Mouse (Mus musculus) adrenal gland, postnatal 25 days (tissue): Measurements from ENCODE around the gene BC034090. TPM values are rescaled to one million over a fixed set of nuclear protein-coding genes. Genes with fewer than 3 reads are reported as not detected.

Experiments used
- DNase-seq: peaks from one replicate; pipeline ENCODE4 v3.0.0; 2021; ENCODE audit warnings: mixed read lengths
- total RNA-seq: library from RNA; stranded (reverse); gene quantifications from 2 replicates; pipeline ENCODE4 v1.2.3, GENCODE M21; 2021

The BC034090 gene
- total RNA-seq, 1 experiment from 2014 or later = 35.3 TPM

- no peak for DNase-seq
Observed at GRCm38 (mm10) chr1:155215066-155215764, 29.0 kb downstream of the BC034090 start.

GRCm38 (mm10) chr1:155213912-155214311, 30.3 kb downstream of the BC034090 start:
- DNase-seq = no peak

DNA sequence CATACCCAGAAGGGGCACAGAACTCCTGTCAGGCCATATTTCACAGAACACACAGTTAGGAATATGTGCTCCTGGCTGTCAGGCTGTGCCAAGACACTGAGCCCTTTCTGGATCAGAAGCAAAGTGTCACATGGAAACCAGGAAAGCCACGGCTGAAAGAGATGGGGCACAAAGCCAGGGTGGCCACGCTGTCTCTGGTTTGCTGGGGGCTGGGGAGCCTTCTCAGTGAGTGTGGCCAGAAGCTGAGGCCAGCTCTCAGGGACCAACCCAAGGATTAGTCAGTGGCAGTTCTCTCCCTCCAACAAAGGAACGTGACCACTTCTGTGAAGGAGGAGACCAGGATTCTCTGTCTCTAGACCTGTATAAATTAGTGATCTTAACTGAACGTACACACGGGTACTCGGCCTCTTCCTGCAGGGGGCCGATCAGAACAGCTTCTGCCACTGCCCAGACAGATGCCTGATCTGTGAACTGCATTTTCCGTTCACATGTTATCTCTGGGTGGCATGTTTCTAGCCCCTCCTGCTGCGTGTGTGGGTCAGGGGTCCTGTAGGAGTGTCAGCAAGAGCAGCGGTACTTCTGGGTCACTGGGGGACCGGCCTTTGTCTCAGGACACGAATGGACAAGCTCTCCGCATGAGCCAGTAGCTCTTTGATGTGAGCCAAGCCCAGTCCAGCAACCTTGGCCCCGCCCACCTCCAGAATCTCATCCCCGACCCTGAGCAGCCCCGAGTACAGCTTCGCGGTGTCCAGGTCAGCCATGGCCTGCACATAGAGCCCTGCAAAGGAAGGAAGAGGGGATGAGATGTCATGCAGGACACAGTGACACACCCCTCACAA, 31.1 kb downstream of the BC034090 start:
- DNase-seq = peak; percentile 55

DNA sequence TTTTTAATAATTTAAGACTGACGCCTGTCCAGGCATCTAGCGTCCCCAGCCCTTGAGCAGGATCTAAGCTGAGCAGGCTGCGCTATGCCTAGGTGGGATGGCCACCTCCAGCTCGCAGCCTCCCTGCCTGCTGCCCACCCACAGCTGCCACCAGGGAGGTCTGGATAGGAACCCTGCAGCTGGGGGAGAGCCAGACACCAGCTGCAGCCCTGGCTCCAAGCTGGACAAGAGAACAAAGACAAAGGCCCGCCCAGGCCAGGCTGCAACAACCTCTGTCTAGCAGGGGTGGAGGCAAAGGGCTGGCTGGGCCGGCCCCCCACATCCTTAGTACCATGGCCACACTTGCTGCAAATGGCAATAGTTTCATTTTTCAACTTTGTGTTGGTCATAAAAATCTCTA, 31.8 kb downstream of the BC034090 start:
- no peak for DNase-seq

DNA sequence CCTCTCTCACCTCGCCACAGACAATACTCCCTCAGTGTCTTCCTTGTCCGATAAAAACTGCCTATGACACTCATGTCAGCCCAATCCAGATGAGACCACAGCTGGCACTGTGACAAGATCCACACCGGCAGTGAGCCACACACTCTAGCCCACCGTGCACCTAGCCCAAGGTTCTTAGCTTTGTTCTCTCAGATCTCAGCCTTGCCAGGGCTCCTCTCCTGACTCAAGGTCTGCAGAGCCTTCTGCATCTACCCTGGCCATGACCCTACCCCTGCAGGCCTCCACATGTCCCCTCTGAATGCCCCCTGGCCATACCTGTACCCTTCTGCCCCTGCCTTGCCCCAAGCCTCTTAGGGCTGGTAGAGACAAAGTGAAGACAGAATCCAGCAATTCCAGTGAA, 32.2 kb downstream of the BC034090 start:
- DNase-seq = no peak

- no peak for DNase-seq
Observed at GRCm38 (mm10) chr1:155211017-155211416, 33.2 kb downstream of the BC034090 start.

- no peak for DNase-seq
Observed at GRCm38 (mm10) chr1:155210011-155210763, 34.1 kb downstream of the BC034090 start.

DNA sequence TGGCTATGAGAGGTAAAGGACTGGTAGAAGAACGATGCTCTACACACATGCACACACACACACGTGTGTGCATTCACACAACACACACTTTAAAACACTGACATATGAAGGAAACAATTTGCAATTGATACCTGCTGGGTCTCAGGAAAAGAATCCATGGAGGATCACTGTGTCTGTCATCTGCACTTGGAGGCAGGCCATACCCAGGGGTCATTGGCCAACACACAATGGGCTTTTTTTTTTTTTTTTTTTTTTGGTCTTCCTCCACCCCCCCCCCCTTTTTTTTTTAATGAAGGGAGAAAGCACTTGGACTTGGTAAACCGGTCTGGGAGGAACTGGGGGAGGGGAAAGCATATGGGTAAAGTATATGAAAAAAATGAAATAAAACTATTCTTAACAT, 36.4 kb downstream of the BC034090 start:
- no peak for DNase-seq

- DNase-seq = no peak
Observed at GRCm38 (mm10) chr1:155205822-155206660, 38.2 kb downstream of the BC034090 start.

- no peak for DNase-seq
Observed at GRCm38 (mm10) chr1:155205311-155205710, 38.9 kb downstream of the BC034090 start.

GRCm38 (mm10) chr1:155204560-155205162, 39.6 kb downstream of the BC034090 start:
- DNase-seq = no peak

DNA sequence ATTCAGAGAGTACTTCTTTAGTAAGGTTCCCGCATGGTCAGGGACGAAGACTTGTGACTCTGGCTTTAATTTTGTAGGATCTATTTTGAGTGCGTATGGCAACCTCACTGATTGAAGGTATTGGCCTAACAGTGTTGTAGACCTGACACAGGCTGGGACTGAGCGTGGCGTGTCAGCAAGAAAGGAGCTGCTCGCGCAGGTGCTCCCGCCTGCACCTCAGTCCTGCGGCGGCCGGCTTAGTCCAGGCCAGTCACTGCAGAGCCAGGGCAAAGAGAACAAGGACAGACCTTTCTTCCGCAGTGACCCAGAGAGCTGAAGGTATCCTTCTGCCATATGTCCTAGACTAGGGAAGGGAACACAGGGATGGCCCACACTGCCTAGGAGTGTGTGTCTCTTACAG, 40.3 kb downstream of the BC034090 start:
- DNase-seq = no peak

DNA sequence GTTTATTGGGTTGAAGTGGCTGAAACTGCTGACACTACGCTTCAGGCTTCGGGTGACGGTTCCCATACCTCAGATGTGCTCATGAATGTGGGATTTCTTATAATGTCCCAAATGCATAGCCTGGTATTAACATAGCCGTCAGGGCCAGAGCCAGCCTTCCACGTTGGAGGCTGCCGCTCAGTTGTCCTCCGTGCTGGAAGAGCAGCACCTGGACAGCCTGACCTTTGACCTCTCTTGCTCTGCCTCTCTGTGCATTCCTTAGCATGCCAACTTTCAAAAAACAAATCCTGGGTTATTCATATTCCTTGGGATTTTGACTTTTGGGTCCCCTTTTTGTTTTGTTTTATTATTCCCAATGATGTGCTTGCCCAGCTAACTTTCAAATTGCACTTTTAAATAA, 41.1 kb downstream of the BC034090 start:
- DNase-seq = no peak

DNA sequence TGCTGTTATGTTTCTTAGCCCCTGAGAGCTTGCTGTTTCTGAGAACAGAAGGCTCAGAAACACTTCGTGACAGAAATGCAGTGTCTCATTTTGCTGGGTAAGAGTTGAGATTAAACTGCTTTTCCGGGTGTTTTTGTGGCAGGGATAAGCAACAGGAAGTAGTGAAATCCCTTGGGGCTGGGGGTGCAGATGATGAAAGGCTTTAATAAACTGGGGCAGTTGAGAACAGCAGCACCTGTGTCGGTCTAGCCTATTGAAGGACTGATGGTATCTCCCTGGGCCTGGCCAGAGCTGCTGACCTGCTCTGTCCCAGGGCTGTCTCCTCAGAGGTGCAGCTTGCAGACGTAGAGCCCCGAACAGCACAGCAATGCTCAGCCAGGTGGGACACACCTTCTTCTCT, 41.8 kb downstream of the BC034090 start:
- DNase-seq = no peak

DNA sequence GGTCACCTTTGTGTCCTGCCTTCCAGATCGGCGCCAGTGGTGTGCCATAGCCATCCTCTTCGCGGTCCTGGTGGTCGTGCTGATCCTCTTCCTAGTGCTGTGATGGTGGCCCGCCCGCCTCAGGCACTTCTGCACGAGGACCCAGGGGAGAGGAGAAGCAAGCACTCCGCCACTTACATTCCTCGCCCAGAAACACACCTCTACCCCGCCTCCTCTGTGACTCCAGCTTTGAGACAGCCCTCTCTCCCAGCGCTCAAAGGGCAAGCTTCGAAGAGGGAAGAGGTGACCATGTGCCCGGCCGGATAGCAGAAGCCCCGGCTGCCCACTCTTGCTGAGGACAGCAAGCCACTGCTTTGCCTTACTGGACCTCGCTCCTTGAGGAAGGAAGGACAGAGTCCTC, 42.3 kb downstream of the BC034090 start:
- no peak for DNase-seq

GRCm38 (mm10) chr1:155201373-155201879, 42.8 kb downstream of the BC034090 start:
- DNase-seq = no peak

DNA sequence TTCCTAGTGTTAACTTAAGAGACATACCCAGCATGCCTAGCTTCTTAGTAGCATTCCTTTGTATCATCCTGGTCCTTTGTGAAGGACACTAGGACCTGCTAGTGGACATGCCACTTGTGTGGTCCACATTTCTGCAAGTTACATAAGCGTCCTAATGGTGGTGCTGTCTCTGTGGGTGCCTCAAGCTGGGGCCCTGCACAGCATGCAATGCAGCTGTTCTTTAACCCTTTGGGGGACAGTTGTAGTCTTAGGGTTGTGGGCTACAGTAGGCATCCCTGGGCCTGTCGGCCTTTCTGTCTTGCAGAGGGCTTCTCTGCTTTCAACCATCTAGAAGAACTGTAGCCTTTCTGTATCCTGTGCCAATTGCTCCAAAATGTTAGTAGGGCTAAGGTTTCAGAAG, 43.3 kb downstream of the BC034090 start:
- no peak for DNase-seq

- DNase-seq = no peak
Observed at GRCm38 (mm10) chr1:155199522-155199921, 44.7 kb downstream of the BC034090 start.

DNA sequence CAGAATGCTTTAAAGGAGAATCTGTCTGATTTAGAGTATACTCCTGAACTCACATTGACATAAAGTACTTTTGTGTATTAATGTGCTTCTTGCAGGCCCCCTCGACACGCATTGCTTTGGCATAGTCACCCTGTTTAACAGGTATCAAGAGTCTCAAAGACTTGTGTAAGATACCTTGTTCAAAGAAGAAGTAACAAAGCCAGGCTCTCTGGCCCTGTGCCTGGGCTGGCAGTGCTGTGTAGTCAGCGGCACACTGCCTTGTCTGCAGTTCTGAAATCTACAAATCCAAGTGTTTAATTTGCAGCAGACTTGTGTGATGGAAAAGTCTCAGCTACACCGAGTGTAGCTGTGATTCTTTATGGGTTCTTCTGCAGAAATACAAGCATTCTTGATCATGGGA, 47.6 kb downstream of the BC034090 start:
- DNase-seq = no peak

- DNase-seq = no peak
Observed at GRCm38 (mm10) chr1:155192805-155193368, 51.4 kb downstream of the BC034090 start.

DNA sequence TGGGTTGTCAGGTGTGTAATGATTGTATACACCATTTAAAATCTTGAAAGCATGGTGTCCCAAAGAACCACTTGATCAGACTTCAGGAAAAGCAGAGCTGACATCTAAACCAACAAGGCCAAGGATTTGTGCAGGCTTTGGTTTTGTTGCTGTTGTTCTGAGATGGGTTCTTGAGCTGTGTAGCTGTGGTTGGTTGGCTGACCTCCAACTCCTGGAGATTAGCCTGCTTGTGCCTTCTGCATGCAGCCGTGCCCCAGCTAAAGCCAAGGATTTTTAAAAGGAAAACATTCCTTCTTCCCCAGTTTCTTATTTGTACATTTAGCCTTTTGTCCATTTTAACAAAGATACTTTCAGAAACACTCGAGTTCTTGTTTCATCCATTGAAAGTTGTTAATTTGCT, 52.6 kb downstream of the BC034090 start:
- DNase-seq = no peak
